Mouse (Mus musculus) C2C12 (cell line): ENCODE data around the gene Tmtc1. TPM values are rescaled to one million over a fixed set of nuclear protein-coding genes. Genes with fewer than 3 reads are reported as not detected.

ENCODE experiments used
- H3K27me3 ChIP-seq: one replicate; pipeline ENCODE4 v1.6.1; 2011; ENCODE audit not compliant: control insufficient read depth, insufficient read depth, insufficient read length
- H3K36me3 ChIP-seq: one replicate; pipeline ENCODE4 v1.6.1; 2011; ENCODE audit not compliant: control insufficient read depth, insufficient read depth
- H3K4me3 ChIP-seq: one replicate; pipeline ENCODE4 v1.5.1; 2011; ENCODE audit warnings: mild to moderate bottlenecking, control low read depth; ENCODE audit not compliant: poor library complexity, insufficient read depth, severe bottlenecking
- H3K79me2 ChIP-seq: one replicate; pipeline ENCODE4 v1.6.1; 2011; ENCODE audit not compliant: control insufficient read depth, insufficient read depth
- H3K79me3 ChIP-seq: one replicate; pipeline ENCODE4 v1.6.1; 2011; ENCODE audit warnings: low read depth, control low read depth
- H3ac ChIP-seq: one replicate; pipeline ENCODE3; 2011; ENCODE audit warnings: low read depth; ENCODE audit not compliant: control insufficient read depth, insufficient read length
- CEBPB ChIP-seq: IDR thresholded peaks from one replicate; pipeline ENCODE4 v1.6.1; 2011; ENCODE audit warnings: low read depth, mild to moderate bottlenecking, control low read depth, moderate library complexity
- CTCF ChIP-seq: IDR thresholded peaks from one replicate; pipeline ENCODE4 v1.5.1; 2011; ENCODE audit not compliant: control insufficient read depth, insufficient read depth, insufficient read length
- FOSL1 ChIP-seq: IDR thresholded peaks from one replicate; pipeline ENCODE4 v1.8.0; 2011; ENCODE audit warnings: mild to moderate bottlenecking, low read length; ENCODE audit not compliant: poor library complexity, insufficient read depth, severe bottlenecking
- MAX ChIP-seq: IDR thresholded peaks from one replicate; pipeline ENCODE4 v1.6.1; 2011; ENCODE audit warnings: mild to moderate bottlenecking, control low read depth
- MYOD1 ChIP-seq: IDR thresholded peaks from one replicate; pipeline ENCODE4 v1.6.1; 2011; ENCODE audit warnings: low read depth; ENCODE audit not compliant: control insufficient read depth, insufficient read length
- MYOG ChIP-seq: IDR thresholded peaks from one replicate; pipeline ENCODE4 v1.6.1; 2011; ENCODE audit not compliant: control insufficient read depth, insufficient read length; ENCODE audit errors: extremely low read depth
- USF1 ChIP-seq: IDR thresholded peaks from one replicate; pipeline ENCODE4 v1.6.1; 2011; ENCODE audit warnings: low read depth, mild to moderate bottlenecking, control low read depth, moderate library complexity
- polyA plus RNA-seq: library from polyadenylated mRNA; unstranded; fragments of >200 nt; fragmentation: generic; extraction: Trizol; gene quantifications from one replicate; pipeline ENCODE4 v1.2.1, GENCODE M21; 2012; ENCODE audit warnings: missing spikeins

Gene Tmtc1
- polyA plus RNA-seq, 1 experiment, result not detected

DNA sequence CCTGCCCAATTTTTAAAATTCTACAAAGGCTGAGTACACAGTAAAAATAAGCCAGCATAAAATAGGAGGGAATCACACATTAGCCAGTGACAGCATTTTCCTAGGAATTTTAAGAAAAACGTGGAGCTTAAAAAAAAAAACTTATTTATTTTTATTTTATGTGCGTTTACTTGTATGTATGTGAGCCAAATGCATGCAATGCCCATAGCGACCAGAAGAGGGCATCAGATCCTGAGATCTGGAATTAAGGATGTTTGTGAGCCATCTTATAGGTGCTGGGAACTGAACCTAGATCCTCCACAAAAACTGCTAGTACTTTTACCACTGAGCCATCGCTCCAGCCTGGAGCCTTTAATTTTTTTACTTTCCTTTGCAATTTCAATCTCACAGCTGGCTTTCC is 11.3 kb upstream of the Tmtc1 start:
- Histone ChIP-seq H3K79me3 (no peaks in the 10 kb centered on the region), H3K79me2 (no peaks in the 10 kb centered on the region), H3K4me3 (no peak overlapping the region), H3K27me3 (no peaks in the 10 kb centered on the region), H3K36me3 (no peaks in the 10 kb centered on the region), H3ac (no peak overlapping the region)
- TF ChIP-seq MYOG, result no peak
- TF ChIP-seq CTCF, result no peak
- no peak for TF ChIP-seq FOSL1
- TF ChIP-seq USF1, result no peak
- no peak for TF ChIP-seq MYOD1
- no peak for TF ChIP-seq CEBPB
- no peak for TF ChIP-seq MAX

DNA sequence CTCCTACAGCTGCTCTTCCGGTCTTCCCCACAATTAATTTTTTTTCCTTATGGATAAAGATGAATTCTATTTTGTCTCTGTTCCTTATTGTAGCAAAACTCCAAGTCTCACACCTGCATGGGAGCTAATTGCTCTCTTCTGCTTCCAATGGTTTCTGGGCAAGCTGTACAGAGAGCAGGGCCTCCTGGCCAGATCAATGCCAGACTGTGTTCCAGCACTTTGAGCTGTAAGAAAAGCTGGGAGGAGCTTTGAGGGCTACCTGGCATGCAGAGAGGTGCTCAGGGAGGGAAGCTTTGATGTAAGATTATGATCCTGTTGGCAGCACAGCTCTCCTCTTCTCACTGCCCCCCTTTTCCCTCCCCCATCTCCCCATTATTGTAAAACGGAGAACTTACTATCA is 10.6 kb upstream of the Tmtc1 start:
- H3K79me3 ChIP-seq, result no peaks in the 10 kb centered on the region
- H3K36me3 ChIP-seq, result no peaks in the 10 kb centered on the region
- H3K4me3 ChIP-seq, result no peak overlapping the region

DNA sequence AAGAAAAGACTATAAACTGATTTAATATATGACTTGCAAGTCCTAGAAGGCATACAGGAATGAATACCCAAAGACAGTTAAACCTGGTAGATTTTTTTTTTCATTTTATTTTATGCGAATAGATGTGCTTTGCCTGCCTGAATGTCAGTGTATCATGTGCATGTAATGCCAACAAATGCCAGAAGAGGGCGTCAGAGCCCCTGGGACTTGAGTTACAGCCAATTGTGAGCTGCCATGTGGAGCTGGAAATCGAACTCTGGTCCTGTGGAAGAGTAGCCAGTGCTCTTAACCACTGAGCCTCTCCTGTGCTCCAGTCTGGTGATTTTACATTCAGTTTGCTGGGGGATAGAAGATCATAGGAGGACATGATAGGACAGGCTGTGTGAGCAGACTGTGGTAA is 4.0 kb upstream of the Tmtc1 start:
- no peak overlapping the region for H3ac ChIP-seq
- H3K36me3 ChIP-seq, result no peaks in the 10 kb centered on the region
- peaks cover 16% of the 10 kb centered on the region for H3K27me3 ChIP-seq
- TF ChIP-seq FOSL1 (no peak), MYOG (no peak), CEBPB (no peak), CTCF (no peak)
- H3K4me3 ChIP-seq, result no peak overlapping the region
- no peaks in the 10 kb centered on the region for H3K79me2 ChIP-seq
- H3K79me3 ChIP-seq, result no peaks in the 10 kb centered on the region

More for the DNA sequence above, 10.6 kb upstream of the Tmtc1 start:
- TF ChIP-seq CTCF (no peak), CEBPB (no peak), MAX (no peak), MYOD1 (no peak), FOSL1 (no peak), MYOG (no peak), USF1 (no peak)
- no peaks in the 10 kb centered on the region for H3K79me2 ChIP-seq
- H3ac ChIP-seq, result no peak overlapping the region
- no peaks in the 10 kb centered on the region for H3K27me3 ChIP-seq

DNA sequence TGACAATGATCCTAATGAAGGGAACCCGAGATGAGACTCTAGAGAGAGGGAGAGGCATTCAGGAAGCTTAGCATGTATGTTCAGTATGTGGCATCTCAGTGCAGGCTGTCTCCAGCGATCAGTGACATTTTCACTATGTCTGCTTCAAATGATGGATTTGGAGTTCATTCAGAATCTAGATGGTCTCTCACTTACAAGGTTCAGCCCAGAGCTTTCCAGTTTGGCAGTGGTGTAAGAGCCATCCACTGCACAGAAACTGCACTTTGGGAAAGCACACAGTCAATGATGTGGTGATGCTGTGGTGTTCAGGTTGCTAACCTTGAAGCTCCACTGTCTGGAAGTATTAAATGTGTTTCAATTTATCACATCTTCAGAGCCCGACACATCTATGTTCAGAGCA is 1.9 kb upstream of the Tmtc1 start:
- TF ChIP-seq MYOG (no peak), USF1 (no peak), FOSL1 (no peak), CEBPB (no peak), CTCF (no peak), MAX (no peak), MYOD1 (no peak)
- no peaks in the 10 kb centered on the region for H3K79me3 ChIP-seq
- no peak overlapping the region for H3ac ChIP-seq
- H3K4me3 ChIP-seq, result no peak overlapping the region
- no peaks in the 10 kb centered on the region for H3K79me2 ChIP-seq
- H3K27me3 ChIP-seq, result peaks cover 27% of the 10 kb centered on the region
- H3K36me3 ChIP-seq, result no peaks in the 10 kb centered on the region

DNA sequence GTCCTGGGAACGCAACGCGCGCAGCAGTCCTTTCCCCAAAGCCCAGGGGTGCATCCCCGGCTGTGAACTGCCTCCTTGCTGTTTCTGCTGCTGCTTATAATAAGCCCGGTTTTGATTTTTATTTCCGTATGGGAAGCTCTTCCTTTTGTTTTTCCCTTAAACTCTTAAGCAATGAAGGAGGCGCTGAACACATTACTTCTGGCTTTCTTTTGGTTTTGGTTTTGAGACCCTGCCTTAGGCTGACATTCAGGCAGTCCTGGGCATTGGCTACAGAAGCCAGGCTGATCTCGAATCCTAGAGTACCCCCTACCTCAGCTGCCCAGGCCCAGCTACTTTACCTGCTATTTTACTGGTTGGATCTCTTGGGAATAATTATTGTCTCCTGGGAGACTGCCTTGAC is 607 bp upstream of the Tmtc1 start:
- Histone ChIP-seq H3K79me3 (no peaks in the 10 kb centered on the region), H3K79me2 (no peaks in the 10 kb centered on the region), H3K4me3 (no peak overlapping the region), H3K36me3 (no peaks in the 10 kb centered on the region), H3ac (no peak overlapping the region), H3K27me3 (peaks cover 27% of the 10 kb centered on the region)
- TF ChIP-seq USF1, result no peak
- TF ChIP-seq MYOD1, result no peak
- no peak for TF ChIP-seq MYOG
- TF ChIP-seq CTCF, result no peak
- TF ChIP-seq CEBPB, result no peak

DNA sequence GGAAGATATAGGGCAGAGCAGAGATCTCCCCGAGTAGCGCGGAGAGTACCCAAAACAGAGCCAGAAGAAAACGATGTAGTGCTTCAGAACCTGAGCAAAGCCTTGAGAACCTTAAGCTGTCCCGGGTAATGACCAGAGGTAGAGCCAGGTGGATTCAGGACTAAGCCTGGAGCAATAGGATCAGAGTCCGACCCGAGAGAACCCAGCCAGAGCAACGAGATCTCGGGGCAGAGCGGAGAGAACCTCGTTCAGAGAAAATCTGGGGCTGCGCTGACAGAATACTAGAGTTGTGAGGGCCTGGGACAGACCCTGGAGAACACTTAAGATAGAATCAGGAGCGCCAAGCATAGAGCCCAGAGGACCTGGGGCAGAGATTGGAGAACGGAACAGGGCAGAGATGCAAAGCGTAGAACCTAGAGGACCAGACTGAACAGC is 881 bp downstream of the Tmtc1 start:
- H3K27me3 ChIP-seq, result peaks cover 27% of the 10 kb centered on the region
- TF ChIP-seq CEBPB (no peak), MYOD1 (no peak), CTCF (no peak), USF1 (no peak), MYOG (no peak), FOSL1 (no peak), MAX (no peak)
- H3ac ChIP-seq, result no peak overlapping the region
- no peaks in the 10 kb centered on the region for H3K36me3 ChIP-seq
- H3K79me3 ChIP-seq, result no peaks in the 10 kb centered on the region
- H3K4me3 ChIP-seq, result no peak overlapping the region
- no peaks in the 10 kb centered on the region for H3K79me2 ChIP-seq
